Mouse (Mus musculus) adrenal gland, postnatal 10 days (tissue): ENCODE measurements around the gene Trarg1. TPM values are rescaled to one million over a fixed set of nuclear protein-coding genes. Genes with fewer than 3 reads are reported as not detected.

ENCODE experiments used
- DNase-seq: peaks from one replicate; pipeline ENCODE4 v3.0.0; 2021; ENCODE audit warnings: mixed read lengths
- total RNA-seq, 2 experiments: library from RNA; stranded (reverse); gene quantifications; 2 replicates each; pipeline ENCODE4 v1.2.3; 2021

The Trarg1 gene
- total RNA-seq, 2 experiments from 2014 or later: 69.6 to 95.7 TPM

DNA sequence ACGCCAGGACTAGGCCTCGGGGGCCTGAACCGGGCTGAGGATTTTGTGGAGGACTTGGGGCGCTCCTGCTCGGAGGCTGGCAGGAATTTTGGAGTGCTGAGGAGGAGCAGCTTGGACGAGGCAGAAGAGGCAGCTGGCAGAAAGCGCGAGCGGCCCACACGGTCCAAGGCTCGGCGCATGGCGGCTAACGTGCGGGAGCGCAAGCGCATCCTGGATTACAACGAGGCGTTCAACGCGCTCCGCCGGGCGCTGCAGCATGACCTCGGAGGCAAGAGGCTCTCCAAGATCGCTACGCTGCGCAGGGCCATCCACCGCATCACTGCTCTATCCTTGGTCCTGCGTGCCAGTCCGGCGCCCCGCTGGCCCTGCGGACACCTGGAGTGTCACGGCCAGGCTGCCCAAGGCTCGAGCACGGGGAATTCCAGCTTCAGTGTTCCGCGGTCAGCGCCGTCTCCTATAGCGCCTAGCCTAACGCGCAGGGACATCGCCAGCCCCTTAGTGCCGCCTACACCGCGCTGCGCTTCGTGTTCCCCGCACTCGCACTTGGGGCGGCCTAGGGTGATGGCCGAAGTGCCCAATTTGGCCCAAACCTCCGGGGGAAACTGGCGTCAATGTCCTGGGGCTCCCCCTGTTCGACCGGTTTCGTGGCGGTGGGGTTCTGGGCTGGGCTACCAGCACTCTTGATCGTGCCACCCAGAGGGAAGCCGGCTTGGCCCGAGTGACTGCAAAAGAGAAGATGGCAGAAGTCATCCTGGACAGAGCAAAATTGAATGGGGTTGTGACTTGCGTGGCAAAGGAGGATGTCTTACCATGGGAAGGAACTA lies 6.8 kb upstream of the Trarg1 start:
- no peak for DNase-seq

- DNase-seq: no peak
Observed at GRCm38 (mm10) chr11:76674199-76674598, 5.4 kb upstream of the Trarg1 start.

DNA sequence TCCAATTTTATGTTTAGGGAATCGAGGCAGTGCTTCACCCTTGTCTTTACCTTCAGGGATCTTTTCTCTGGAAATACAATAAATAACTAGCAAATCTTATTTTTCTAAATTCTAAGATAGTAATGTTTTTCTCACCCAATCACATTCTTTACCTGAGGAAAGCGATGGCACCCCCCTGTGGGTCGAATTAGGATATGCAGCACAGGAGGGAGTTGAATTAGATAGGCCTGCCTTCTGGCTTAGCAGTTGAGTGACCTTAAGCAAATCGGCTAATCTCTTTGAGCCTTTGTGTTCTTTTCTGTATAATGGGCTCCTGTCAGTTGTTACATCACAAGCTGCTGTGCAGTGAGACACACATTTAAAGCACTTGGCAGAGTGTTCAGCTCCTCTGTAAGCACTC lies 4.9 kb upstream of the Trarg1 start:
- DNase-seq: no peak

GRCm38 (mm10) chr11:76685604-76686003 lies 6.0 kb downstream of the Trarg1 start:
- DNase-seq: no peak

DNA sequence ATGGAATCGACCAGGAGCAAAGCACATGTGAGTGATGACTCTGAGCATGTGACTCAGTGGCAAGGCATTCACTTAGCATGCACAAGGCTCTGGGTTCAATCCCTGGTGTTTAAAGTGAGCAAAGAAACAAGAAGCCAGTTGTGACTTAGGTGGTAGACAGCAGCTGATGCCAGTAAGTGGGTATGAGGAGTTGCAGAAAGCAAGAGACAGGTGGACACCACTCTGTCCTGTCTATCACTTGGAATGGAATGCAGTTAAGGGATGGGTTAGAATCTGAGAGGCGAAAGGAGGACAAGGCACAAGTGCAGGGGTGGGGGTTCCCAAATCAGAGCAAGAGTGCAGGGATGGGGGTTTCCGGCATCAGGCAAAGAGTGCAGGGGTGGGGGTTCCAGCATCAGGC lies 12.5 kb downstream of the Trarg1 start:
- DNase-seq: no peak

DNA sequence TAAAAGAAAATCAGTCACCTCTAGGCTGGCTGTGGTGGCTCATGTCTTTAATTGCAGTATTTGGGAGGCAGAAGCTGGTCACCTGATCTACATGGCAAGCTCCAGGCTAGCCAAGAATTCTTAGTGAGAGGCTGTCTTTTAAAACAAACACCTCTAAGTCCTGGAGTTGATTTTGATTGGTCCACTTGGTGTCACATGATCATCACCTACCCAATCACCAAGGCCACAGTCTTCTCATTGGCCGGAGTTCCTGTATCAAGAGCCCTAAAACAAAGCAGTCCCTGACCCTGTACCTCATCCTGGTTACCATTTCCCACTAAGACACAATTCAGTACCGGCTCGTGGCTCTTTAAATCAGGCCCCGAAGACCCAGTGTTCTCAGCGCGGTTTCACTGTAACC lies 16.2 kb downstream of the Trarg1 start:
- no peak for DNase-seq

- no peak for DNase-seq
Observed at GRCm38 (mm10) chr11:76699626-76700025, 20.0 kb downstream of the Trarg1 start.

DNA sequence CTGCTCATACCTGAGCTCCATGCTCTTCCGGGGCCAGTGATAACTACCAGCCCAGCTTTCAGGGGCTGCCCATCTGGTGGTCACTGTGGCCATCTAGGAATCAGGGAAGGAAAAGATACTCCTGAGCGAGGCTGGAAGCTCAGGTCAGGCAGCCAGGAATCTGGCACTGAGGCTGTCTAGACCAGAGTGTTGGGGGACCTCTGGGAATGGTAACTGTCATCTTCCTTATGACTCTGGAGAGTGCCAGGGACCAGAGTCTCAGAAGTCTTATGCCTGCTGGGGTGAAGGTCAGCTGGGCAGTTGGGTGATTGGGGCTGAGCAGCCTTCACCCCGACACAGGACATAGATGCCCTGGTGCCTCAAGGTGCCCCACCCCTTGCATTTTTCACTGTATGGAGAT lies 28.0 kb downstream of the Trarg1 start:
- DNase-seq: peak; percentile 57

DNA sequence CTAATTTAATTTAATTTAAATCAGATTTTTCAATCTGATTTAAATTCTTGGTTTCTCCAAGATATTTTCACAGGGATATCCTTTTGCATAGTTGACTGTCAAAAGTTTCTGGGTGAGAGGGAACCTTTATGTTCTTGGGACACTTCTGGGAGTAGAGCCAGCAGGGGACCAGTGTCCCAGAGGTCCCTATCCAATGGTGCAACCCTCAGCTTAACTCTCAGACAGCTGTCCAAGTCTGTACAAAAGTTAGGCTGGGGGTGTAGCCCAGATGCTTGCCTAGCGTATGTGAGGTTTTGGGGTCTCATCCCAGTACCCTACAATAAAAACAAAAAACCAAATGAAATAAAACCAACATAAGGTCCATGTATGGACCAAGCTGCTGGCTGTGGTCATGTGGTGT lies 28.5 kb downstream of the Trarg1 start:
- peak; percentile 71 for DNase-seq

- peak; percentile 56 for DNase-seq
Observed at GRCm38 (mm10) chr11:76708881-76709280, 29.3 kb downstream of the Trarg1 start.

GRCm38 (mm10) chr11:76709625-76710452 lies 30.2 kb downstream of the Trarg1 start:
- peak; percentile 81 for DNase-seq

DNA sequence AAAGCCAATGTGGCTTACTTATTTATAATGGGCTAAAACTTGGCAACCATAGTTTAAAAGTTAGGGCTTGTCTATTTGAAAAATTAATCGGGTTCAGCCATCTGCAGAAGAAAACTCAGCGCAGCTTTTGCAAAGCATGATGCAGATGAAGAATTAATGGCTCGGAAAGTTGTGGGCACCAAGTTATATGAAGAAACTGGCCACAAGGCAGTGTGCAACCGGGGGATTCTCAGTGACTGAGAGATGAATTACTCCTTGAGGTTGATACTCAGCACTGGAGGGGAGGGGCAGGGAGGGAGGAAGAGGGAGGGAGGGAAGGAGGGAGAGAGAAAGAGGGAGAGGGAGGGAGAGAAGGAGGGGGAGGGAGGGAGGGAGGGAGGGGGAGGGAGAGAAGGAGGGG lies 37.4 kb downstream of the Trarg1 start:
- no peak for DNase-seq

- DNase-seq: no peak
Observed at GRCm38 (mm10) chr11:76723911-76724310, 44.3 kb downstream of the Trarg1 start.

GRCm38 (mm10) chr11:76728093-76728492 lies 48.5 kb downstream of the Trarg1 start:
- DNase-seq: no peak

DNA sequence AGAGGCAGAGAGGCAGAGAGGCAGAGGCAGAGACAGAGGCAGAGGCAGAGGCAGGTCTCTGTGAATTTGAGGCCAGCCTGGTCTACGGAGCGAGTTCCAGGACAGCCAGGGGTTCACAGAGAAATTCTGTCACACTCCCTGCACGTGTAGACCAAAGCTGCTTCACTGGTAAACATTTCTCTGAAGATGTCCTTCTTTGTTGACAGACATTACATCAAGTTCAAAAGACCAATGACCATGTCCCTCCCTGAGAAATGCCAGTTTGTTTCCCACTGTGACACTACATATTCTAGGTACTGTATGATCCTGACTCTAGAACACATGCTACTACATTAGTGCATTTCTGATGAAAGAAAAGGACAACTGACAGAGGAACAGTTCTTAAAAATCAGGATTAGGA lies 51.0 kb downstream of the Trarg1 start:
- no peak for DNase-seq

DNA sequence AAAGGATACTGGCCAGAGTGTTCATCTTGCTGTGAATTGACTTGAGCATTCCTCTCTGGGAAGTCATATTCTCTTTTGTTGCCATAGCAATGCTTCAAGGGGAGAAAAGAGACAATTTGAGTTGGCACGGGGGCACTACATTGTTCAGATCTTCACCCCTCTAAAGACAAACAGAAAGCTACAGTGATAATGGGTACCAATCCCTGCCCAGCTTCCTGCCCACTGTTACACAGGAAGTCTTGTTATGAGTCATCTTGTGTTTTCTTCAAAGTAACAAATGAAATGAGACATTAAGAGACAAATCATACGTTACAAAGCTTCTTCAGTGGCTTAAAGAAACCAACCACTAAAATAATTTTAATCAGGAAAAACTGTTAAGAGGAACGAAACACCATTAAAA lies 55.0 kb downstream of the Trarg1 start:
- no peak for DNase-seq

GRCm38 (mm10) chr11:76735753-76736324 lies 56.2 kb downstream of the Trarg1 start:
- no peak for DNase-seq

DNA sequence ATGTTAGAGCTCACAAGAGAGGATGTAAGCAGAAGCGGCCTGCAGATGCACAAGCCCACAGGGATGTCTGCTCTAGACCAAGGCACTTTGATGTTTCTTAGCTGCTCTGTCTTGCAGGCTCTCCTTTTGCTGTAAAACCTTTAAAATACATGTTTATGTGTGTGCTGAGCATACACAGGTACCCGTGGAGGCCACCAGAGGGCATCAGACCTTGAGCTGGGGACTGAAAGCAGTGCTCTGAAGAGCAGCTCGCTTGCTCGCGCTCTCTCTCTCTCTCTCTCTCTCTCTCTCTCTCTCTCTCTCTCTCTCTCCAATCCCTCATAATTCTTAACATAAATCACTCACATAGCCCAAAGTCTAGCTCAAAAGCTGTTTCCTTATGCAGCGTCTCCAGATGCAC lies 59.5 kb downstream of the Trarg1 start:
- DNase-seq: peak; percentile 39

DNA sequence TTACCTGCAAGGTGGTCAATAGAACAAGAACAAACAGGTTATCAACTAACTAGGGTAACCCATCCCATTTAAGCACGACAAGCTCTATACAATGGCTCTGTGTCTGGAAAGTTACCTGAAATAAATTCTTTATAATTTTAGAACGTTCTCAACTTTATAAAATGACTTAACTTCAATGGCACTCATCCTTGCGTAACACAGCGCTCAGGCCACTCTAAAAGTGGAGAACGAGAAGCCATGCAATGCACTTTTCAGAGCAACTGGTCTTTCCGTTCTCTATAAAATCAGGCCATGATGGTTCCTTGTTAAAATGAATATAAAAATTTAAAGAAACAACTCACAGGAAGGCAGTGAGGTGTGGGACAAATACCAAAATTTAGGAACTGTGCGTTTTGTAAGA lies 62.9 kb downstream of the Trarg1 start:
- no peak for DNase-seq

DNA sequence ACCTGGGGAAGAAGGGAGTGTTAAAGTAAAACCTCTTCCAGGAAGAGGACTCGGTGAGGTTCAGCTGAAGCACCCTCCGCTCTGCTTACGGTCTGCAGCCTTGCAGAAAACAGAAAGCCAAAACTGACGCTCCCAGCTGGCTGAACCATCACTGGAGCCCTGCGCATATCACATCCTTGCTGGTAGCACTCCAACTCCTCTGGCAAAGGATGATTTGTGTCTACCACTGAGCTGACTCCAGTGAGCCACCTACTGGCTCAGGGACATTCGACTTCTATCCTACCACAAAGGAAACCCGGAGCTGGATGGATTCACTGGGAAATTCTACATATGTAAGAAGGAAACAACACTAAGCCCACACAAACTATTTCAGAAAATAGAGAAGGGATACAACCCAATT lies 64.9 kb downstream of the Trarg1 start:
- DNase-seq: peak; percentile 58

DNA sequence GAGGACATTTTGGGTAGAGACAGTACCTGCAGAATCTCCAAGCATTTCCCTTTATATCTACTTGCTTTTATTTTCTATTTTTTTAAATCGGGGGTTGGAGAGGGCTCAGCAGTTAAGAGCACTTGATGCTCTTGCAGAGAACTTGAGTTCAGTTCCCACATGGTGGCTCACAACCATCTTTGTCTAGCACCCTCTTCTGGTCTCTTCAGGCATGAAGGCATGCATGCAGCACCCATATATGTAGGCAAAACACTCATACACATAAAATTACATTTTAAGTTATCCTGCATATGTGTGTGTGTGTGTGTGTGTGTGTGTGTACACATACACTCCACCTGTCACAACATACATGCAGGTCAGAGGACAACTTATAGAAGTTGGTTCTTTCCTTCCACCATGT lies 66.3 kb downstream of the Trarg1 start:
- no peak for DNase-seq
